Mouse (Mus musculus) CD4-positive, CD25-positive, alpha-beta regulatory T cell, adult 4 months (primary cell): ENCODE measurements around the gene Chid1. TPM values are rescaled to one million over a fixed set of nuclear protein-coding genes. Genes with fewer than 3 reads are reported as not detected.
"Not testable (repeated sequence)": the region's sequence is repeated elsewhere in the genome, so short reads cannot be mapped to it uniquely, and the experiment has no call there.

Source experiments
- ATAC-seq: one replicate; pipeline ENCODE4 v1.8.0; 2017
- polyA plus RNA-seq, 2 experiments: library from polyadenylated mRNA; unstranded; fragments of 100-300 nt; shearing (Covaris generic); gene quantifications; one replicate each; pipeline ENCODE4 v1.2.1; 2017

Gene Chid1
- polyA plus RNA-seq, 2 experiments from 2014 or later = 21.9 to 23.4 TPM

GRCm38 (mm10) chr7:141460001-141460390, 79.7 kb downstream of the Chid1 start:
- no peak for ATAC-seq

- no peak for ATAC-seq
These were observed 80.4 kb downstream of the Chid1 start for GRCm38 (mm10) chr7:141459301-141459711.

GRCm38 (mm10) chr7:141458661-141459060, 81.0 kb downstream of the Chid1 start:
- ATAC-seq = no peak

- no peak for ATAC-seq
These were observed 81.5 kb downstream of the Chid1 start for GRCm38 (mm10) chr7:141457986-141458660.

- ATAC-seq = no peak
These were observed 82.4 kb downstream of the Chid1 start for GRCm38 (mm10) chr7:141457236-141457635.

- ATAC-seq = no peak
These were observed 82.9 kb downstream of the Chid1 start for GRCm38 (mm10) chr7:141456739-141457138.

GRCm38 (mm10) chr7:141455610-141456314, 83.9 kb downstream of the Chid1 start:
- ATAC-seq = peak; percentile 40

- ATAC-seq = peak; percentile 87
These were observed 84.6 kb downstream of the Chid1 start, which contains the start of gene Pnpla2 for GRCm38 (mm10) chr7:141454967-141455551. Gene Pnpla2 (plus strand): TSS chr7:141455198.

- ATAC-seq = no peak
These were observed 86.0 kb downstream of the Chid1 start for GRCm38 (mm10) chr7:141453636-141454035.

GRCm38 (mm10) chr7:141451928-141452327, 87.7 kb downstream of the Chid1 start:
- no peak for ATAC-seq

- ATAC-seq = peak; percentile 89
These were observed 92.3 kb downstream of the Chid1 start, which contains the start of gene Rplp2 for GRCm38 (mm10) chr7:141447110-141447991. Gene Rplp2 (plus strand): TSS chr7:141447370.

- ATAC-seq = not testable (repeated sequence)
These were observed 93.3 kb downstream of the Chid1 start for GRCm38 (mm10) chr7:141446374-141446773.

GRCm38 (mm10) chr7:141443828-141444237, 95.8 kb downstream of the Chid1 start, which contains the start of gene Pidd1:
Gene Pidd1 (minus strand): TSS chr7:141444025.
- ATAC-seq = peak; percentile 47

Other genes with a start within 250 kb of the Chid1 start
- gene Drd4, start 247.9 kb downstream of the Chid1 start, polyA plus RNA-seq = not detected
- 10 to 100 TPM; 24.5 to 29.1 TPM for gene Deaf1, start 212.2 kb downstream of the Chid1 start, polyA plus RNA-seq
- 10 to 100 TPM; 28.5 to 52.5 TPM for gene Tmem80, start 212.1 kb downstream of the Chid1 start, polyA plus RNA-seq
- gene Eps8l2, start 201.0 kb downstream of the Chid1 start, polyA plus RNA-seq = not detected
- gene Taldo1, start 147.7 kb downstream of the Chid1 start, polyA plus RNA-seq = 100 to 1,000 TPM; 309 to 337 TPM
- 100 to 1,000 TPM; 106 to 109 TPM for gene Gatd1, start 125.7 kb downstream of the Chid1 start, polyA plus RNA-seq
- gene Cend1, start 110.4 kb downstream of the Chid1 start, polyA plus RNA-seq = not detected
- gene Slc25a22, start 102.0 kb downstream of the Chid1 start, polyA plus RNA-seq = 10 to 100 TPM; 41.4 to 60.0 TPM
- 10 to 100 TPM in 1 of 2 experiments, 1 to 10 TPM in 1; 7.1 to 22.1 TPM for gene Pidd1, start 95.8 kb downstream of the Chid1 start, polyA plus RNA-seq
- gene Rplp2, start 92.5 kb downstream of the Chid1 start, polyA plus RNA-seq = 1,000 to 10,000 TPM; 2,718 to 3,399 TPM
- 10 to 100 TPM; 66.1 to 92.2 TPM for gene Pnpla2, start 84.7 kb downstream of the Chid1 start, polyA plus RNA-seq
- not detected for gene Cracr2b, start 78.8 kb downstream of the Chid1 start, polyA plus RNA-seq
- gene Cd151, start 72.5 kb downstream of the Chid1 start, polyA plus RNA-seq = 10 to 100 TPM in 1 of 2 experiments, 1 to 10 TPM in 1; 7.8 to 12.0 TPM
- gene Polr2l, start 64.7 kb downstream of the Chid1 start, polyA plus RNA-seq = 10 to 100 TPM; 19.4 to 20.8 TPM
- 1 to 10 TPM; 1.3 to 1.5 TPM for gene Tspan4, start 64.6 kb downstream of the Chid1 start, polyA plus RNA-seq
- gene Ap2a2, start 22.3 kb upstream of the Chid1 start, polyA plus RNA-seq = 10 to 100 TPM; 16.6 to 17.1 TPM
- under 1 TPM; 0.28 to 0.37 TPM for gene Muc6, start 115.5 kb upstream of the Chid1 start, polyA plus RNA-seq
- not detected for gene Muc2, start 150.5 kb upstream of the Chid1 start, polyA plus RNA-seq
- under 1 TPM in 1 of 2 experiments, not detected in 1; 0.03 TPM for gene Muc5ac, start 249.1 kb upstream of the Chid1 start, polyA plus RNA-seq